Mouse (Mus musculus): ENCODE data around the gene 2310057M21Rik. TPM values are rescaled to one million over a fixed set of nuclear protein-coding genes. Genes with fewer than 3 reads are reported as not detected.
A peak's percentile ranks its signal among the peaks of the same experiment; 100 is the strongest.
"Not testable (repeated sequence)": the region's sequence is repeated elsewhere in the genome, so short reads cannot be mapped to it uniquely, and the experiment has no call there.

The 2310057M21Rik gene
- 10 to 100 TPM; 14.2 to 16.1 TPM for total RNA-seq (2021)

DNA sequence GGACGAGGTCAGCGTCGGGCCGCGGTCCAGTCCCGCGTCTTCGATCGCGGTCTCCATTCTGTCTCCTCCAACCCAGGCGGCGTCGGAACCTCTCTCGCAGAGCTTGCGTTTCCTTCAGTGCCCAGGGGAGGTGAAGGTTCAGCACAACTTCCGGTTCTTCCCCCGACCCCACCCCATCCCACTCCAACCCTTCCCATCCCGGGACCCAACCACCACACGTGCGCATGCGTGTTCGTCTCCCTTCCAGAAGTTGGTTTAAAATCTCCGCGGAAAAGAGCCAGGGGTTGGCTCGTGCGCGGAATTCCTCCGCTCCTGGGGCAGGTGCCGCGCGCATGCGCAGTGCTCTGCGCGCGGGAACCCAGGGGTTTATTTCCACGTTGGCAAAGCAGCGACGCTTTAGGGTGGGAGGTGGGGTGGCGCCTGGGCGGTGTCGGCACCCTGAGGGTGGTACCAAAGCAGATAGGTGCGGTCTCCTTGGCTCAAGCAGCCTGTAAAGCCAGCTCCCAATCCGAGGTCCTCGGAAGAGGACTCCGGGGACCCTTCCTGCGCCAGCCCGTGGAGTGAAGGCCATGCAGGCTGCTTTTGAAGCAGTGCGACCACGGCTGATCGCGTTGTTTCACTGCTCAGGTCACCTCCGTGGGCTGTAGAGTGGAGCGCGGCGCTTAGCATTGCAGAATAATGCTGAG lies at the start of gene 2310057M21Rik:
2310057M21Rik (minus strand) TSS at position 145 of the 686 bp plus-strand sequence.
- intact Hi-C loops (cut with DNase I): loop anchor here (2.0 to 5.0 kb wide), 2 partner anchors 48 to 195 kb away; partner anchors contain the start of genes Acadsb and Ikzf5
- DNase-seq: peak; percentile 95 to 97

DNA sequence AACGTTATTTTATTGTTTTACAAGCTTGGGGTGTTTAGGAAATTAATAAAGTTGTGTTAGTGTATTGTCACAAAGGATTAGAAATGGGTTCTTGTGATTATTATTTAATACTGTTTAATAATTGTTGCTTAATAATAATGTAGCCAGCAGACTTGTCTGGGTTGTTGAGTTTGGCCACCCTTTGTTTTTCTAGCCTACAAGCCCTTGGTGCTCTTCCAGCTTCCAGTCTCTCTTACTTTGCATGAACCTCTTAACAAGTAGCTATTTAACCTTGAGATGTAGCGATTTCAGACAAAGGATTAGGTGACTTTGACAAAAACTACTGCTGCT lies 49.3 kb upstream of the 2310057M21Rik start:
- intact Hi-C loops (cut with DNase I): loop anchor here (2.0 to 5.0 kb wide), 2 partner anchors 49 to 130 kb away; partner anchors contain the start of genes 2310057M21Rik and Hmx3
- DNase-seq: no peak

DNA sequence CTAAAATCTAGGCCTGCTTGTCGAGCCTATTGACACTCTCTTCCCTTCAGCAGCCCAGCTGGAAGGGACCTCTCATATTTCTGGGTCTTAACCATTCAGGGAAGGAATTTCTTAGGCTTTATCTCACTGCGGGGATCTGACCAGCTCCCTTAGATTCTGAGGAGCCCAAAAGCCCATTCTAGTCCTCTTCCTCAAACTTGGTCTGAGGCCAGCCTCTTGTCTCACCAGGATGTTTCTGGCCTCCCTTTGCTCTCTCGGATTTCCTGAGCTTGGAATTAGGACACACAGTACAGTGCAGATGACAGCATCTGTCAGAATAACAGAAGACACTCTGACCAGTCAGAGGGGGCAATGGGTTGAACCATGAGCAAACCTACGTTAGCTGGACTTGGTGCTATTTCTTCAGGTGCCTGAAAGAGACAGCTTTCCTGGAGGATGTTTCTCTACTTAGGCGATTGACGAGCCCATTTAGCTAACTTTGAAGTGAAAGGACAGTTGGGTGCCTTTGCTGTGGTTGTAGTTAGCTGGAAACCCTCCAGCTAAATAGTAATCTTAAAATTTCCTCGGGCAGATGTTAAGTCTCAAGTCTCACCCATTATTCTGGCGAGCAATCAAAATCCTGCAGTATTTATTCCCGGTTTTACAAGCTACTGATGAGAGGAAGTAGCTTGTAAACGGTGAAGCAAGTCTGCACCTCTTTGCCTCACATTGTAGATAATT lies 48.8 kb upstream of the 2310057M21Rik start:
- DNase-seq: peak; percentile 40 to 57
- intact Hi-C loops (cut with DNase I): loop anchor here (2.0 to 5.0 kb wide), 2 partner anchors 49 to 131 kb away; partner anchors contain the start of genes 2310057M21Rik and Hmx3

DNA sequence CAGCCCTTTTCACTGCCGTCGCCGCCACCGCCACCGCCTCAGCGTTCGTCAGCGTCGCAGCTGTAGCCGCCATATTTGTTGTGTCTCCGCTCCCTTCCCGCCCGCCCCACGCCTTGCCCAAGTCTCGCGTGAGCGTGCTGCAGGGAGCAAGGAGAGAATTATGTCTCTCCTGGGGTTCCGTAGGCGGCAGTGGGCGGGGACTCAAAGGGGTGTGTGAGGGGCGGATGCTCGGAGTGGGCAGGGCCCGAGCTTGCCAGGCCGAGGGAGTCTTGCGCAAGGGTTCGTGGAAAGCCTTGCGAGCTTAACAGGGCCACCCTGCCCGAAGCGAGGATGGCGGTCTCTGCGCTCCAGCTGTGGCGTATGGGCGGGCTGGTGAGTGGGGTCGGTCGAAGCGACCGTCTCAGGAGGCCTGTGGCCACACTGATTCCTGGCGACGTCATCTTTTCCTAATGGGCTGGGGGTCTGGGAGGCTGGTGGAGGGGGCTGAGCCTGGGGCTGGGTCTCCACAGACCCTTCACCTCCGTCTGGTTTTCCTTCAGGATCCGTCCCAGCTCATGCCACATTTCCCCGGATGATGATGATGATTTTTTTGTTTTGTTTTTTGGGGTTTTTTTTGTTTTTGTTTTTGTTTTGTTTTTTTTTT lies 48.0 kb upstream of the 2310057M21Rik start, which contains the start of the genes Ikzf5 and Acadsb:
Ikzf5 (minus strand) TSS at position 106 of the 643 bp plus-strand sequence.
Acadsb (plus strand) TSS at position 186 of the 643 bp plus-strand sequence.
- DNase-seq: peak; percentile 99 to 100
- intact Hi-C loops (cut with DNase I): loop anchor here (2.0 to 5.0 kb wide), 2 partner anchors 48 to 132 kb away; partner anchors contain the start of genes 2310057M21Rik and Hmx3

DNA sequence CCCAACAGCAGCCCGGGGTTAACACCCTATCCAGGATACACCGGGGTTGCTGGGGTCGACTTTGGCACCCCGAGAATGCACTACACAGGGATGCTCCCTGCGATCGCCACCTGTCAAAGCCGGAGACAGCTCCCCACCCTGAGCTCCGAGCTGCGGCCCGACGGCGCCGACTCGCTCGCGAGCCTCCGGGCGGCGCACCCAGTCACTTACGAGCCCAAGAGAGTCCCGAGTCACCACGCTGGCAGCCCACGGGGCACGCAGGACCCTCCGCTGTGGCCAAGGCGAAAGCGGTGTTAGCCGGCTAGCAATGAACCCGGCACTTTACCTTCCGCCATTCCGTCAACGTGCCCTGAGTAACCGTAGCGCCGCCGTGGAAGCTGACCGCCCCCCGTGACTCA lies 47.4 kb upstream of the 2310057M21Rik start:
- intact Hi-C loops (cut with DNase I): loop anchor here (2.0 to 5.0 kb wide), 3 partner anchors 47 to 147 kb away; partner anchors contain the start of genes 2310057M21Rik and Hmx3
- DNase-seq: no peak

DNA sequence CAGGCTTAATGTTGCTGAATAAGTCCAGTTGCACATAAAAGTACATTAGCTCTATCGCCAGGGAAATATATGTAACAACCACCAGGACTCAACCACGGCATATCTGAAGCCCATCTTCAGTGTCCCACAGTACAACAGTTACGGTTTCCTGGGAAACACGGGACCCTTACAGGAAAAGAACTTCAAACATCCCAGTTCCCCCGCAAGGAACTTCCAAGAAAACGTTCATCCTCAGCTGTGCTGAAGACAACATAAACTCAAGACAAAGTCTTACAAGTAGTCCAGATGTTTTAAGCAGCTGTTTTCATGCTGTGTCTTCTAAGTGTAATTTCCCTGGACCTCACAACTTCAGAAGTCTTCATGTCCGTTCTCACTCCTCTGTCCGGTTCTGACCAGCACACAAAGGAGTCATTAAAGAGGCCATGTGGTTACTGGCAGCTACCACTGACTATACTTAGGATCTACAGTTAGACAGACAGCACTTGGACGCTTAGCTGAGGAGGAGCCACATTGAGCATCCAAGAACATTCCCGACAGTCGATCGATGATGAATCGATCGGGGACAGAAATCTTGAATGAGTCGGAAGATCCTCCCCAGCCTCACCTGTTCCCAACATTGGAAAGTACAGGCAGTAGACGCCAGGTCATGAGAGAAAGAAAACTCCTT lies 46.9 kb upstream of the 2310057M21Rik start:
- DNase-seq: peak in 1 of 2 experiments; percentile 16
- intact Hi-C loops (cut with DNase I): loop anchor here (5.0 kb wide), 1 partner anchor 148 kb away; no protein-coding TSS in a partner anchor

DNA sequence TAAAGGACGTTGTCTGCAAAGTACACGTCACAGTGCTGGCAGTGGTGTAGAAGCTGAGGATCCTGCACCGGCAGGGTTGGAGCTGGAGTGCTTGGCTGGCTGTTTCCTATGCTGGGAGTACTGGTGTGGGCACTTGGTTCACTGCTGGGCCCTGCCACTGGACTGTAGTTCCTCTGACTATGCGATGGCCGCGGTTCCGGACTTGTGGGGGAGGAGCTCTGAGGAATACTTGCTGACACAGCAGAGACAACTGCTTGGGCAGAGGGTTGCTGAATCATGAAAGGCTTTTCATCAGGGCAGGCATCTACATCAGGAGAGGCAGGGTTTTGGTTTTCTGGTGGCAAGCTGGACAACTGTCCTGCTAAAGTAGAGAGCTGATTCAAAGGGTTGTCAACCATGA lies 29.2 kb upstream of the 2310057M21Rik start:
- intact Hi-C loops (cut with DNase I); DNase-seq: not testable (repeated sequence)

DNA sequence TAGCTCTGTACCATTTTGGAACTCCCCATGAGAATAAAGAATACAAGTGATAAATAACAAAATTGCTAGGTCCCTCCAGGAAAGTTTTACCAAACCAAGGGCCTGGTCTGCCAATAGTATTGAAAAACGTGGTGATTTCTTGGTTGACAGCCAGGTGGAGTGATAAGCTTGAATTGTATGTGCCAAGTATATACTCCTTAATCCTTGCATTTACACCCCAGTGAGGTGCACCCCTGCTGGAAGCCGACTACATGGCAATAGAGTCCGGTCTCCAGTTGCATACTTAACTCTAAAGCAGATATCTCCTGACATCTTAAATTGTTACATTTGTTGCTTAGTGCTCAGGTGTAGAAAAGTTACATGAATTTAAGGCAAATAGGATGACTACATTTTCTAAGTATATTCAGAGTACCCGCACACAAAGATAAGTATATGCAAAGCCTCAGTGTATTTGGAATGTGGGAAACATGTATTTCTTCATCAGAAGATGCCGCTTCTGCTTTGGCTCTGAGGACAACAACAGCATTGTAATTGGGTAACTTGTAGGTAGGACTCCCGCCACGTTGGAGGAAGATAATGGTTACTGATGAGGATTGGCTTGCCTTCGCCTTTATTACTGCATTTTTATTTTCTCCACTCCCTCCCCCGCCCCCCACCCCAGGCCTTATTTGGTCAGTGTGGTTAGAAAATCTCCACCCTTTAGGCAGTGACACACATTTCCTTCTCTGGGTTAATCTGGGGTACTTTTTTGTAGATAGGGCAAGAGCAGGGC lies 9.5 kb upstream of the 2310057M21Rik start:
- no peak for DNase-seq
- intact Hi-C loops (cut with DNase I): no loop called here

DNA sequence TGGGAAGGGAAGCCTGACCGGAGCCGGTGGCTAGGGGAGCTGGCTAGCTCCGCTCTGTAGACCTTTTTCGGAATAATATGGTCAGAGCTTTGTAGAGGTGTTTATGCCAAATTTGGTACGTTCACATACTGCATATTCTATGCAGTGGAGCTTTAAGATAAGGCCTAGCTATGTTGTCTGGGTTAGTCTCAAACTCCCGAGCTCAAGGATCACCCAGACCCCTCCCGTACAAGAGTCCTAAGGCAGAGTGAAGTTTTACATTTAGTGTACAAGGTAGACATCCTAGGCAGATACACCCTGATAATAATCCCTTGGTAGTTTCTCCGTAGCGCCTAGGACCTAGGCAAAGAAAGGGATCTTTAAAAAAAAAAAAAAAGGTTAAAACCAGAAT lies 8.9 kb upstream of the 2310057M21Rik start:
- intact Hi-C loops (cut with DNase I): no loop called here
- DNase-seq: no peak

DNA sequence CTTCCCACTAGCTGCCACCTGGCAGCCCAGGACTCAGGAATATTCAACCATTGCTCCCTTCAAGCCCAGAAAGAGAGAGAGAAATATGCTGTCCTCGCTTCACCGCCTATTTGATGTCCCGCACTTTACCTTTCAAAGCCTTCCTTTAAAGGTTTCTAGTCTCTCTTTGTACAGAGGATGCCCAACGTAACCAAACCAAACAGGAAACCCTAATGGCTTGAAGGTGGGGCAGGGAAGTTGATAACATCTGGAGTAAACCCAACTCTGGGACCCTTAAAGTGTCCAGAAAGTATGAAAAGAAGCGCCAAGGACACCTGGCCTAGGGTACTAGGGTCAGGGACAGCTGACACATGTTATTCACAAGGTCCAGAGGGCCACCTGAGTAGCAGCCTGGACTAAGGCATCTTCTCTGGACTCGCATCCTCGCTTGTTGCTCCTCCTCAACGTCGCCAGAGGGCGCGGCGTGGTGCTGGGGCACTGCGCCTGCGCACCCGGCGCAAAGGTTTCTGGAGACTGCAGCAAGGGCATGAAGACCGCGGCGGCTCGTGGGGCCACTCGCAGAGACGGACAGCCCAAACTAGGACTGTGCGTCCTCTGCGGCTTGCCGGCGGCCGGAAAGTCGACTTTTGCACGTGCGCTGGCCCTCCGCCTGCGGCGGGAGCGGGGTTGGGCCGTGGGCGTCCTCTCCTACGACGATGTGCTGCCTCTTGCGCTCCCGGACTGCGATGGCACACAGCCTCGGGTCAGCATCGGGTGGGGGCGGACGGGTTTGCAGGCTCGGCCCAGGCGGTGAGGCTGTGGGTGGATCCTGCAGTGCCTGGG lies 8.3 kb upstream of the 2310057M21Rik start, which contains the start of gene Pstk:
Pstk (plus strand) TSS at position 494 of the 822 bp plus-strand sequence.
- intact Hi-C loops (cut with DNase I): no loop called here

DNA sequence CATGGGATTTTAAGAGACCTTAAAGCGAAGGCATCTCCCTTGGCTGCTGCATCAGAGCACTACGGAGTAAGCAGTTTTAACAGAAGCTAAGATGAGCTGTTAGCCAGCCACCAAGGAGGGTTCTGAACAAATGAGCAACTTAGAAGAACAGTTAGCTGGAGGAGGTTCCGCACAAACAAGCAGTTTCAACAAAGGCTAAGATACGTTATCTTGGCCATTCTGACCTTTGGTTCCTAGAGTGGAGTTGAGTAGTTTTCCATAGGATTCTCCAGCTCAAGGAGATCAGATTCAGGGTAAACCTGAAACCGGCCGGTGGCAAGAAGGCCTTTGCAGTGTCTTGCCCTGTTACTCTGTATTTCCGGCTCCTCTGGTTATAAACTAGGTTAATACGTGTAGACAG lies 1.6 kb upstream of the 2310057M21Rik start:
- no peak for DNase-seq
- intact Hi-C loops (cut with DNase I): loop anchor here (5.0 kb wide), 1 partner anchor 193 kb away; no protein-coding TSS in a partner anchor

More for the DNA sequence above, 8.3 kb upstream of the 2310057M21Rik start, which contains the start of gene Pstk:
- peak; percentile 94 for DNase-seq

DNA sequence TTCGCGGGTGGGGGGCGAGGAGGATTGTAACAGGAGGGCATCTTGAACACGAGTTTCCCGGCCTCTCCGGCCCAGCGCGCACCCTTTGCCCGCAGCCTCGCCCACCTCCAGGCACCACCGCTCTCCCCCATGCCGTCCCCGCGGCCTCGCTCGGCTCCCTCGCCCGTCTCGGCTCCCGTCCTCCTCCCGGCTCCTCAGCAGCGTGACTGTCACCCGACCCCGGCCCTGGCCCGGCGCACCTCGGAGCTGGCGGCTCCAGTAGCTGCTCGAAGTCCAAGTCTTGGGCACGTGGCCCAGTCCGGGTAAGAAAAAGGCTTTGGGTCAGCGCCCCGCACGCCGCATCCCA lies 317 bp downstream of the 2310057M21Rik start:
- intact Hi-C loops (cut with DNase I): loop anchor here (2.0 to 5.0 kb wide), 2 partner anchors 49 to 195 kb away; partner anchors contain the start of genes Acadsb and Ikzf5
- no peak for DNase-seq

DNA sequence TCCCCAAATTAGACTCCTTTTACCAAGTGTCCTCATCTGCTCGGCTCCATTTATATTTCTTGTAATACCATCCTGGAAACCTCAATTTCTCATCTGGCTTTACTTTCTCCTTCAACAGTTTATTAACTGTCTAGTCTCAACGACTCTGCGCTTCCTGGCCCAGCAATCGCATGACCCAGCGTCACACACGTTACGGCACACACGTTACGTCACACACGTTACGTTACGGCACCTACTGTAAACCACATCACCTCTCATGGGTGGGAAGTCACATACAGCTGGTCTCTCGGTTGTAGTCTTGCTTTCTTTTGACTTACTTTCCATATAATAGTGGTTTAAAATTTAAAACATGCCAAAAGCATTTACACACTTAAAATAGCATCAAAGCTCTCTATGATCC lies 6.5 kb downstream of the 2310057M21Rik start:
- DNase-seq: no peak
- intact Hi-C loops (cut with DNase I): no loop called here

DNA sequence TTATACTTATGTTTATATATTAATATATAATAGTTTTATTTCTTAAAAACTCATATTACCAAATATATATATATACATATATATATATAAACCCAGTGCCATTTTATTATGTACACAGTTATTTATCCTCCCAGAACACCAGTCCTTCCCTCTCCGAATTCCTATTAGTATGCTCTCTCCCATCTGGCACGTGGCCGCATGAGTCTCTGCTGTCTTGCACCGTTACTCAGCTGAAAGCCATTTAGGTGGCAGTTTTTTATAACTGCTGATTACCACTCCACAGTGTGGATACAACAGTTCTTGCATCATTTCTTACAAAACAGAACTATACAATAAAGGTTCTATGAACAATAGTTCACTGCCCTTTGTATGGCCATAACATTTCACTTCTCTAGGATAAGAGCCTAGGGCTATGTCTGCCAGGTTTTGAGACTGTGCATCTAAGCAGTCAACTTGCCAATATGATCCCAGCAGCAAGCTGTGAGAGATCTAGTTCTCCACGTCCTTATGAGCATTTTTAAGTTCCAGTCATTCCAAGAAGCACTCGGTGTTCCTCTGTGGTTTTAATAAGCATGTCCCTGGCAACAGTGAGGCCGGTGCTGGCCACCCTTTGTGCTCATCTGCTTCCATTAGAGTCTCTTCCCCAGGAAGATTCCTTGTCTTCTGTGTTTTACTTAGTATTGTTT lies 16.6 kb downstream of the 2310057M21Rik start:
- intact Hi-C loops (cut with DNase I): no loop called here

DNA sequence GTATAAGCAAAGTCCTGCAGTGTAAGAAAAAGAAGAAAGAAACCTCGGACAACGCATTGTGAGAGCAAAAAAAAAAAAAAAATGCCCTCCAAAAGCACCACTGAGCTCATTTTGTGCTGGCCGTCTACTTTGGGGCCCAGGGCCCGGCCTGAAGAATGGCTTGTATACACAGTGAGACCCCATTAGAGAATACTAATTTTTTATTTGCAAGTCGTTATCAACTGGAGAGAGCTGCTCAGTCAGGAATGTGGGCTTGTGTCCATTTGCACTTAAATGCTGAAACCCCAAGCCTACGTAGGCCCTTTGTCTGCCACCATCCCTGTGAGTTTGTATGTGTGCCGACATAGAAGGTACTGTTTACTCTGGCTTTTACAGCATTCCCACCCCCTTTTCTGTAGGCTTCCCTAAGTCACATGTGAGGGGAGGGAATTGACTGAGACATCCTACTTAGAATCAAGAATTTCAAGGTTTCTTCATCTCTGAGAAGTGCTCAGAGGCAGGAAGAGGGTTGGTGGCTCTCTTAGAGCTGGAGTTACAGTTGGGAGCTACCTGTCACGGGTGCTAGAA lies 25.0 kb downstream of the 2310057M21Rik start:
- DNase-seq: no peak
- intact Hi-C loops (cut with DNase I): no loop called here

More for the DNA sequence above, 16.6 kb downstream of the 2310057M21Rik start:
- DNase-seq: no peak

DNA sequence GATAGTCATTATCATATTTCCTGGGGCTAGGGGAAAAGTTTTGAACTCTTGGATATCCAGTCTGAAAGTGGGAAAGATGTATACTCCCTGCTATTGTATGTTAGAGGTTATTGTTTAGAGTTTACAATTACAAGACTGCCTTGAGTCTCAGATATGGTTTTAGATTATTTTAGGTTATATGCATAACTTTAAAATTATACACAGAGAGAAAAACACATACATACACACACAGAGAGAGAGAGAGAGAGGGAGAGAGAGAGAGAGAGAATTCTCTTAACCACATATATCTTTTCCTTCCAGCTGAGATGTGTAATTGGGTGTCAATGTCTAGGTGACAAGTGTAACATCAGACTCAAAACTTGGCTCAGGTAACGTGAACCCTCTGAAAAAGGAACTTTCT lies 29.0 kb downstream of the 2310057M21Rik start, which contains the start of gene Fam24a:
Fam24a (plus strand) TSS at position 301 of the 400 bp plus-strand sequence.
- DNase-seq: no peak
- intact Hi-C loops (cut with DNase I): no loop called here

DNA sequence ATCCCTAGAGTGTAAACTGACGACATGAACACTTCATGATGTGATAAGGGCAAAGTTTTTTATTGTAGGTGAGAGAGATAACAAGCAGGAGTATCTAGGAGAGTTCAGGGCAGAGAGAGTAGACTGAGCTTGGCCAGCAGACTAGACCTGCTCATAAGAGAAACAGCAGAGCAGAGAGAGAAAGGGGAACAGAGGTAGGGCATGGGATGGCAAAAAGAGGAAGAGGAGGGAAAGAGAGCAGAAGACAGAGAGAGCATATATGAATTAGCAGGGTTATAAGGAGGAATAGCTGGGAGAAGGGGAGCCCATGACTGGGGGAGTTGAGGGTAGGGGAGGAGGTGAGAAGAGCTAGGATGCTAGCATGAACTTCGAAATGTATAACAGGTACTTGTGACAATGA lies 30.9 kb downstream of the 2310057M21Rik start:
- intact Hi-C loops (cut with DNase I): no loop called here
- no peak for DNase-seq
